Mouse (Mus musculus) testis, postnatal 10 days (tissue): ENCODE data around the gene H2-D1.
"Not testable (repeated sequence)": the region's sequence is repeated elsewhere in the genome, so short reads cannot be mapped to it uniquely, and the experiment has no call there.

Experiments
- DNase-seq: peaks from one replicate; pipeline ENCODE4 v3.0.0; 2021; ENCODE audit warnings: low spot score

H2-D1 gene

GRCm38 (mm10) chr17:35303756-35304350, 41.3 kb downstream of the H2-D1 start:
- DNase-seq = no peak

DNA sequence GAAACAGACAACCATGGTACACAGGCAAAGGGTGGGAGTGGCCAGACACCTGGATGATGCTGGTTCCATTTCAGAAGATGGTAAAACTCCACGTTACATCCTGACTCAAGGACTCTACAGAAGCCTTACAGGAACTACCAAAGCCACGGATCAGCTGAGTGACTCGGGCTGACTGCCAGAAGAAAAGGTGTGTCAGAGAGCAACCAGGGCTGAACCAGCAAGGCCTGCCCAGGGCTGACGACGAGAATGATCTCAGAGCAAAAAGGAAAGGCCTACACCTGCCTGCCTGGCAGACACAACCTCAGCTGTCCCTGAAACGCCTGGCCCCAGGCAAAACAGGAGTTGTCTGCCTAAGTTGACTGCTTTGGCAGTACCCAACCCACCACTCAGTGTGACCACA, 41.9 kb downstream of the H2-D1 start:
- DNase-seq = no peak

- DNase-seq = not testable (repeated sequence)
Observed at GRCm38 (mm10) chr17:35304921-35305320, 42.4 kb downstream of the H2-D1 start.
